9 mouse cellular contexts compared by ENCODE assay signal in the genomic region with DNA sequence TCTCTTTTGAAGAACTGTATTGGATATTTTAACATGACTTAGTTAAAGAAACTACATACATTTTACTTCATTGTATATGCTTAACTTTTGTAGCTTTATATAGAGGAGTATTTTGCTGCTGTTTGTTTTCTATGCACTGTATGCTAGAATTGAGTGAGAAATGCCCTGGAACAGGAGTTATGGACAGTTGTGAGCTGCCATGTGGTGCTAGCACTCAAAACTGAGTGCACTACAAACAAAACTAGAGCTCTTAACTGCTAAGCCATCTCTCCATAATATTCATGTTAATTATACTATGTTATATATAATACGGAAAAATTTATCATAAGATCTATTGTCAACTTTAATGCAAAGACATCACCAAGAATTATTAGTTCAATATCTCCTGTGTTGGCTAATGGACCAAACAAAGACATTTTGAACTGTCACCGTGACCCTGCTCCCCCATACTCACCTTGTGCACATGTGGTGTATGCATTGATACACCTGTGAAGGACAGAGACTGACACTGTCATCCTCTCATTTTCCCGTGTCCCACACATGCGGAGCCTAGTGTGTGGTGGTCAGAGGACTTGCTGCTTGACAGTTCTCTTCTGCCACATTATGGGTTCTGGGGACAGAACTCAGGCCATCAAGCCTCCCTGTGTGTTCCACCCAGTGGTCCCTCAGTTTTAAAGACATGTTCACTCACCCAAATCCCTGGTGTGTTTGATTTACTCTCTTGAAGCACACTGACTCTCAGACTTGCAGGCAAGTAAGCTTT.
DNase-seq lines count a peak whose midpoint lies in the region; ATAC-seq and TF ChIP-seq lines count a peak whose summit lies in the region.
"Had no signal": no experiment of that assay in that cellular context is flagged by ENCODE, and none has a peak within 500 bp of the region (broad histone marks: within the 10 kb centered on the region; RNA-seq: fewer than 3 reads in every experiment).

No protein-coding gene starts in this region.

- TF ChIP-seq EP300 in liver, postnatal 0 days (IDR thresholded peaks at IDR 0.05; ENCODE audit: low read depth) = no peak

- H3K9me3 ChIP-seq in liver, postnatal 0 days (ENCODE audit: low read length) = no peaks in the 10 kb centered on the region
- H3K9me3 ChIP-seq in neural tube, embryonic 15.5 days (replicated peaks) = no peaks in the 10 kb centered on the region

- no peaks in the 10 kb centered on the region for H3K36me3 ChIP-seq in liver, postnatal 0 days (replicated peaks; ENCODE audit: insufficient read depth, low read length)
- H3K36me3 ChIP-seq in neural tube, embryonic 15.5 days = no peaks in the 10 kb centered on the region

- WGBS in liver, postnatal 0 days (ENCODE audit: insufficient replicate concordance) = 77% methylated on average over 4 of the region's 4 CpGs
- 95% methylated on average over 4 of the region's 4 CpGs for WGBS in neural tube, embryonic 15.5 days

- no peak overlapping the region for H3K4me2 ChIP-seq in liver, postnatal 0 days (ENCODE audit: low read depth, low read length)
- H3K4me2 ChIP-seq in neural tube, embryonic 15.5 days = no peak overlapping the region
- H3K4me2 ChIP-seq: lung, embryonic 14.5 days had no signal

- no peaks in the 10 kb centered on the region for H3K4me1 ChIP-seq in liver, postnatal 0 days (ENCODE audit: insufficient read depth)
- H3K4me1 ChIP-seq in neural tube, embryonic 15.5 days = no peaks in the 10 kb centered on the region

- no peak for TF ChIP-seq CTCF in liver, postnatal 0 days (IDR thresholded peaks at IDR 0.05; ENCODE audit: low read depth)

- DNase-seq in embryo, embryonic 10 days (ENCODE audit: low spot score) = peak; percentile 21
- no peak for DNase-seq in embryo, embryonic 9.5 days (ENCODE audit: extremely low spot score)
- DNase-seq in liver = peak; percentile 6
- no peak for DNase-seq in liver, postnatal 0 days
- DNase-seq in induced T-regulatory cell, adult 2 months (ENCODE audit: low read depth) = peak; percentile 7
- no peak for DNase-seq in adrenal gland, adult 18-20 months (ENCODE audit: low spot score in 2 of 2)
- DNase-seq: lung, embryonic 14.5 days had no signal

- no peak overlapping the region for H3K9ac ChIP-seq in liver, postnatal 0 days (replicated peaks)
- no peak overlapping the region for H3K9ac ChIP-seq in neural tube, embryonic 15.5 days (replicated peaks)
- H3K9ac ChIP-seq: lung, embryonic 14.5 days had no signal

- no peak for ATAC-seq in liver, postnatal 0 days
- ATAC-seq in neural tube, embryonic 15.5 days (ENCODE audit: low FRiP score) = peak; percentile 55; the same call in 1 of the 2 replicates
- no peak for ATAC-seq in megakaryocyte progenitor cell, adult 5-6 weeks (replicated peaks; ENCODE audit: poor library complexity)

- no peaks in the 10 kb centered on the region for H3K27me3 ChIP-seq in liver, postnatal 0 days (ENCODE audit: insufficient read depth, low read length)
- no peaks in the 10 kb centered on the region for H3K27me3 ChIP-seq in neural tube, embryonic 15.5 days (replicated peaks)

- H3K27ac ChIP-seq in liver, postnatal 0 days (ENCODE audit: low read depth) = no peak overlapping the region
- H3K27ac ChIP-seq in neural tube, embryonic 15.5 days (replicated peaks) = no peak overlapping the region

- H3K4me3 ChIP-seq in liver, postnatal 0 days (ENCODE audit: low read depth, low read length) = no peak overlapping the region
- H3K4me3 ChIP-seq in neural tube, embryonic 15.5 days (replicated peaks) = no peak overlapping the region

Comparison
In these comparisons a context has a peak if more than half of its experiments do, and no peak if none do; other contexts are left out.
1. DNase-seq: peak in embryo, embryonic 10 days (single experiment), liver (single experiment) and induced T-regulatory cell, adult 2 months (single experiment); none in embryo, embryonic 9.5 days (single experiment), liver, postnatal 0 days (single experiment) and adrenal gland, adult 18-20 months (0 of 2).